Mouse (Mus musculus): Measurements from ENCODE around the gene Nfix.

GRCm38 (mm10) chr8:84677305-84677704 is 122.8 kb downstream of the Nfix start:
- no peak for TF ChIP-seq POLR2A (IDR thresholded peaks at IDR 0.05; ENCODE audit: insufficient read depth, low read length)
- TF ChIP-seq EP300 (IDR thresholded peaks at IDR 0.05; ENCODE audit: insufficient read depth, low read depth, low read length): no peak

Measured in ES-Bruce4 (cell line).